ENCODE assay signal across 16 mouse cellular contexts in genomic region chr11:79067172-79067571, GRCm38 (mm10).
DNase-seq lines count a peak whose midpoint lies in the region; ATAC-seq and TF ChIP-seq lines count a peak whose summit lies in the region.
"Had no signal": no experiment of that assay in that cellular context is flagged by ENCODE, and none has a peak within 500 bp of the region (broad histone marks: within the 10 kb centered on the region; RNA-seq: fewer than 3 reads in every experiment).

No protein-coding gene starts in this region.

- TF ChIP-seq CTCF in lung, postnatal 0 days (IDR thresholded peaks at IDR 0.05): peak; percentile 32
- TF ChIP-seq CTCF in kidney, adult 2 months (conservative IDR thresholded peaks at IDR 0.05; ENCODE audit: insufficient read depth, insufficient read length, low read depth, low read length): no peak

- no peaks in the 10 kb centered on the region for H3K9me3 ChIP-seq in heart, embryonic 11.5 days (replicated peaks; ENCODE audit: control insufficient read depth, low read length)
- no peaks in the 10 kb centered on the region for H3K9me3 ChIP-seq in lung, postnatal 0 days (ENCODE audit: low read length)
- H3K9me3 ChIP-seq: limb, embryonic 10.5 days; midbrain, embryonic 12.5 days had no signal

- no peaks in the 10 kb centered on the region for H3K27me3 ChIP-seq in heart, embryonic 11.5 days (ENCODE audit: control insufficient read depth, insufficient read depth, low read length)
- no peaks in the 10 kb centered on the region for H3K27me3 ChIP-seq in lung, postnatal 0 days (replicated peaks; ENCODE audit: insufficient read depth, low read length)
- H3K27me3 ChIP-seq in kidney, adult 2 months (replicated peaks; ENCODE audit: control insufficient read depth, insufficient read depth, low read length): no peaks in the 10 kb centered on the region
- H3K27me3 ChIP-seq: midbrain, embryonic 12.5 days had no signal

- peak; percentile 74 for ATAC-seq in heart, embryonic 11.5 days (replicated peaks; ENCODE audit: insufficient number of reproducible peaks, low FRiP score, low TSS enrichment)
- peak; percentile 43 for ATAC-seq in lung, postnatal 0 days
- ATAC-seq: hindbrain, embryonic 16.5 days had no signal

- no peak for TF ChIP-seq EP300 in lung, postnatal 0 days (IDR thresholded peaks at IDR 0.05)

- peak overlapping the region; percentile 14; the same call in 1 of the 2 replicates for H3K4me2 ChIP-seq in heart, embryonic 11.5 days
- H3K4me2 ChIP-seq in lung, postnatal 0 days (replicated peaks; ENCODE audit: low read depth, low read length): no peak overlapping the region
- H3K4me2 ChIP-seq: midbrain, embryonic 12.5 days had no signal

- H3K4me1 ChIP-seq in heart, embryonic 11.5 days (ENCODE audit: control insufficient read depth, insufficient read depth, low read length): peaks cover 71% of the 10 kb centered on the region
- peaks cover 20% of the 10 kb centered on the region for H3K4me1 ChIP-seq in lung, postnatal 0 days (ENCODE audit: insufficient read depth, low read depth, low read length)
- no peaks in the 10 kb centered on the region for H3K4me1 ChIP-seq in kidney, adult 2 months (ENCODE audit: control insufficient read depth, insufficient read depth, low read length)

- DNase-seq in heart, postnatal 36 days: no peak
- peak; percentile 48 for DNase-seq in lung, postnatal 0 days (ENCODE audit: low spot score)
- no peak for DNase-seq in lung, postnatal 36 days
- DNase-seq in liver: peak; percentile 87
- peak; percentile 67 for DNase-seq in skeletal muscle tissue, adult 2 months (ENCODE audit: low read depth, low spot score)
- no peak for DNase-seq in kidney, adult 2 months
- no peak for DNase-seq in yolk sac, embryonic 10.5 days (ENCODE audit: low spot score)
- DNase-seq: cerebellum, adult 18-20 months; kidney, adult 11 months; kidney, postnatal 36 days; layer of hippocampus, postnatal 36 days; lung, postnatal 10 days had no signal

- 70% methylated on average over 4 of the region's 4 CpGs for WGBS in heart, embryonic 11.5 days (ENCODE audit: insufficient replicate concordance)
- WGBS in lung, postnatal 0 days: 58% methylated on average over 4 of the region's 4 CpGs
- 93% methylated on average over 4 of the region's 4 CpGs for WGBS in kidney, adult 2 months

- H3K9ac ChIP-seq in heart, embryonic 11.5 days (ENCODE audit: low read depth, low read length): peak overlapping the region; percentile 28; the same call in 1 of the 2 replicates
- no peak overlapping the region for H3K9ac ChIP-seq in lung, postnatal 0 days (replicated peaks; ENCODE audit: low read depth)
- H3K9ac ChIP-seq: midbrain, embryonic 12.5 days had no signal

- H3K27ac ChIP-seq in heart, embryonic 11.5 days (ENCODE audit: low read depth, low read length): peak overlapping the region; percentile 59; the same call in 1 of the 2 replicates
- no peak overlapping the region for H3K27ac ChIP-seq in lung, postnatal 0 days (ENCODE audit: low read length)
- H3K27ac ChIP-seq in kidney, adult 2 months (ENCODE audit: insufficient read depth, low read depth, low read length): no peak overlapping the region
- H3K27ac ChIP-seq: limb, embryonic 10.5 days; midbrain, embryonic 12.5 days had no signal

- H3K36me3 ChIP-seq in heart, embryonic 11.5 days (ENCODE audit: control insufficient read depth, insufficient read depth, low read length): no peaks in the 10 kb centered on the region
- H3K36me3 ChIP-seq in lung, postnatal 0 days (ENCODE audit: insufficient read depth, low read length): no peaks in the 10 kb centered on the region
- no peaks in the 10 kb centered on the region for H3K36me3 ChIP-seq in kidney, adult 2 months (ENCODE audit: control insufficient read depth, insufficient read depth, low read length)
- H3K36me3 ChIP-seq: limb, embryonic 10.5 days; midbrain, embryonic 12.5 days had no signal

- TF ChIP-seq POLR2A in kidney, adult 2 months (IDR thresholded peaks at IDR 0.05; ENCODE audit: low read depth, low read length): no peak

- intact Hi-C loops in heart, postnatal 36 days (cut with DNase I): no loop called here

- H3K4me3 ChIP-seq in heart, embryonic 11.5 days (ENCODE audit: low read depth, low read length): no peak overlapping the region
- H3K4me3 ChIP-seq in lung, postnatal 0 days (ENCODE audit: low read depth, low read length): no peak overlapping the region
- no peak overlapping the region for H3K4me3 ChIP-seq in kidney, adult 2 months (ENCODE audit: insufficient read depth, low read depth, low read length)
- H3K4me3 ChIP-seq: limb, embryonic 10.5 days; midbrain, embryonic 12.5 days had no signal

Comparison
In these comparisons a context has a peak if more than half of its experiments do, and no peak if none do; other contexts are left out.
1. DNase-seq: peak in lung, postnatal 0 days (single experiment), liver (single experiment) and skeletal muscle tissue, adult 2 months (single experiment); none in heart, postnatal 36 days (0 of 2), lung, postnatal 36 days (single experiment), kidney, adult 2 months (single experiment) and yolk sac, embryonic 10.5 days (single experiment).